Mouse (Mus musculus) CD4-positive helper T cell, adult 2 months (primary cell): ENCODE measurements around the gene Sppl2b.

Source experiments
- DNase-seq: peaks from one replicate; pipeline ENCODE4 v3.0.0-alpha.2; 2012; ENCODE audit warnings: low read depth, missing footprints, low spot score

Gene Sppl2b

GRCm38 (mm10) chr10:80917779-80918434 is 62.8 kb downstream of the Sppl2b start, which contains the start of gene Lmnb2:
Gene Lmnb2, minus strand, starts transcription at chr10:80918245.
- peak; percentile 75 for DNase-seq
